Mouse (Mus musculus) urinary bladder, adult 18-20 months (tissue): ENCODE data around the gene Mup17.
"Not testable (repeated sequence)": the region's sequence is repeated elsewhere in the genome, so short reads cannot be mapped to it uniquely, and the experiment has no call there.

ENCODE experiments used
- DNase-seq, 2 experiments: peaks; one replicate each; pipeline ENCODE4 v3.0.0; 2022; ENCODE audit warnings: low spot score in 2 of 2, mixed read lengths in 2 of 2

Mup17 gene

DNA sequence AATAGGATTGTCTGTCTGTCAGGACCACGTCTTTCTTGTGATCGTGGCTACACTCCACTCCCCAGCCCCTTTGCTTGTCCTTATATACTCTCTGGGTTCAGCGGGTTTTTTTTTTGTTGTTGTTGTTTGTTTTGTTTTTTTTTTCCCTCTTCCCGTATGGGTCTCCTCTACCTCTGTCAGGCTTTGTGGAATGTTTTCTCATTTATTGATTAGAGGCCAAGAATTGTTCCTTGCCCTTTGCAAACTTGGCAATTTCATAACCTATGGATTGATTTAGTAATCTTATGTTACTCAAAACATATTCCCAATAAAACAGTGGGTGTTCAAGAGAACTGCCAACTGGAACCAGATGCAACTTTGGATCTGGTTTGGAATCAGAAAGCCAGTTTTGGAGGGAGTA lies at the start of gene Mup17:
Mup17 (minus strand) TSS at position 101 of the 400 bp plus-strand sequence.
- not testable (repeated sequence) for DNase-seq

DNA sequence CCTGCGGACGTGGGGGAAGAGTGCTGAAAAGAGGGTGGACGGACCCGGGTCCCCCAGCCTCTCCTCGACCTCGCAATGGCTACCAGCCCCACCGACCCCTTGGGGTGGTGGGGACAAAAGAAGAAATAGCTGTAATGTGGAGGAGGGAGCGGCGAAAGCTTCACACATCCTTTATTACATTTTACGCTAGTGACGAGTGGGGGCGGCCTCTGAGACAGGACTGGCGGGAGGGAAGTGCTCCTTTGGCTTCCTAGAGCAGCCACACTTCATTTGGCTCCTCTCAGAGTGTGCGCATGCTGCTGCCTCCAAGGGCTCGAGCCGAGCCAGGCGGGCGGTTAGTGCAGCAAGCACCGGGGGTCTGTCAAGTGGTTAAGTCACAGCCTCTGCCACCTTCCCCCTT lies 24.1 kb downstream of the Mup17 start:
- not testable (repeated sequence) for DNase-seq

GRCm38 (mm10) chr4:61555887-61556286 lies 39.8 kb downstream of the Mup17 start:
- peak; percentile 4 to 8 for DNase-seq
